Mouse (Mus musculus) activated CD4-positive, CD25-positive, alpha-beta regulatory T cell, adult 4 months (primary cell): ENCODE measurements at regions not wholly inside any gene's neighbourhood (a gene's known extent, or its start where the extent isn't known, plus 50 kb on each side); places are given as distances from the start of the nearest gene placed in this dataset.

Experiments used
- ATAC-seq: one replicate; pipeline ENCODE4 v1.8.0; 2017

GRCm38 (mm10) chr2:18445809-18446208 is 53.2 kb upstream of the Dnajc1 start:
- no peak for ATAC-seq
